Mouse (Mus musculus) ovary, adult 10 weeks (tissue): ENCODE results near the gene Dnase2b. TPM values are rescaled to one million over a fixed set of nuclear protein-coding genes. Genes with fewer than 3 reads are reported as not detected.

Source experiments
- polyA plus RNA-seq: library from polyadenylated mRNA; stranded (reverse); fragments of 350-450 nt; fragmentation: Illumina TruSeq; extraction: RNeasy Lipid Tissue Mini Kit (QIAGEN cat#74804); gene quantifications from one replicate; pipeline ENCODE4 v1.2.3, GENCODE M21; 2014

Gene Dnase2b
- polyA plus RNA-seq, result not detected

DNA sequence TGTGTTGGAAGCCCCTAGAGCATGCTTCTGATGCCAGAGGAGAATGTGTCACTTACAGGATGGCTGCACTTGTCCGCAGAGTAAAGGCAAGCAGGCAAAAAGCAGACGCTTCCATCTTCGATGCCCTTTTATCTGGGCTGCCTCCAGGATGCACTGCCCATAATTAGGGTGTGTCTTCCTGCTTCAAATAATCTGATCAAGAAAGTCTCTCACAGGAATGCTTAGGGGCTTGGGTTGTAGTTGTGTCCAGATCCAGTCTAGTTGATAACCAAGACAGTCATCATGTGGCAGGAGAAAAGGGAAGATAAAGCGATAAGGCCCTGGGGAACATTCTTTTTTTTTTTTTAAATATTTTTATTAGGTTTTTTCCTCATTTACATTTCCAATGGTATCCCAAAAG is at the start of gene Dnase2b:
Gene Dnase2b, minus strand, starts transcription at position 101 of the 400 bp plus-strand sequence.

GRCm38 (mm10) chr3:146651217-146651616 is 35.8 kb upstream of the Dnase2b start, which contains the start of gene 4930503B20Rik:
Gene 4930503B20Rik (minus strand): TSS chr3:146651317.

DNA sequence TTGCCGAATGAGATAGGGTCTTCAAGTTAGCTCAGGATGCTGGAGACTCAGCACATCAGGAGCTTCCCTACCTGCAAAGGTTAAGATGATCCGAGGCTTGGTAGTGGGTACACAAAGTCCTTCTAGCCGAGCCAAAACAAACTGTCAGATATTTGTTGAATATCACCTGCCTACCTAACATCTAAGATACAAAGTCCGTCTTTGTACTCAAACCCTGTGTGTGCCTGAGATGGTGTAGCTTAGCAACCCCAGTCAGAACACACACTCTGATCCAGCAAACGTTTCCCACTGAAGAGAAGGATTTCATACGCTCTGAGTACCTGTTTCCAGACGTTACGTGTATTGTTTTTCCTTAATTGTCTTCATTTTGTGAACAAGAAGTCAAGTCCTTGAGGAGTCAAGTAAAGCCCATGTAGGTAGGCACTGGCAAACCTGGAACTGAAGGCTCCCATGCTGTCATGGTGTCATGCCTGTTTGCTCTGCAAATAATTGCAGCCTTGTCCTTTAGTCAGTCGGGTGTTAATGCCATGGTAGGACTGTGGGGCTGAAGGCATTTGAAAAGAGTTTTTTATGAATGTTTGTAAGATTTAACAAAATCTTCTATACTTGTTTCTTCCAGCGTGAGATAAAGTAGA is 45.1 kb downstream of the Dnase2b start, which contains the start of gene Uox:
Gene Uox, plus strand, starts transcription at position 279 of the 635 bp plus-strand sequence.

Other genes with a start within 250 kb of the Dnase2b start
- 38.6 TPM for gene Ssx2ip, start 211.0 kb downstream of the Dnase2b start, polyA plus RNA-seq
- 44.8 TPM for gene Ctbs, start 165.8 kb downstream of the Dnase2b start, polyA plus RNA-seq
- 5.8 TPM for gene Spata1, start 115.8 kb downstream of the Dnase2b start, polyA plus RNA-seq
- 1,167 TPM for gene Gng5, start 115.8 kb downstream of the Dnase2b start, polyA plus RNA-seq
- 175 TPM for gene Rpf1, start 94.2 kb downstream of the Dnase2b start, polyA plus RNA-seq
- gene Uox, start 45.2 kb downstream of the Dnase2b start, polyA plus RNA-seq, result 9.7 TPM
- not detected for gene 4930503B20Rik, start 35.7 kb upstream of the Dnase2b start, polyA plus RNA-seq
- gene Samd13, start 70.0 kb upstream of the Dnase2b start, polyA plus RNA-seq, result 0.57 TPM
- gene Prkacb, start 197.4 kb upstream of the Dnase2b start, polyA plus RNA-seq, result 216 TPM
- 17.6 TPM for gene Ttll7, start 236.8 kb upstream of the Dnase2b start, polyA plus RNA-seq